20 mouse cellular contexts compared by ENCODE assay signal in genomic region chr5:76250948-76251347, GRCm38 (mm10). TPM values are rescaled to one million over a fixed set of nuclear protein-coding genes. Genes with fewer than 3 reads are reported as not detected.
DNase-seq lines count a peak whose midpoint lies in the region; ATAC-seq lines count a peak whose summit lies in the region.
"Had no signal": no experiment of that assay in that cellular context is flagged by ENCODE, and none has a peak within 500 bp of the region (broad histone marks: within the 10 kb centered on the region; RNA-seq: fewer than 3 reads in every experiment).

No protein-coding gene starts in this region.

- H3K27me3 ChIP-seq in heart, embryonic 10.5 days (ENCODE audit: insufficient read depth, poor library complexity, severe bottlenecking): no peaks in the 10 kb centered on the region
- H3K27me3 ChIP-seq in forebrain, embryonic 13.5 days: no peaks in the 10 kb centered on the region
- H3K27me3 ChIP-seq: embryonic facial prominence, embryonic 12.5 days had no signal

- intact Hi-C loops in left cerebral cortex, postnatal 4 days (cut with DNase I): no loop called here
- intact Hi-C loops in left cerebral cortex, postnatal 14 days (cut with DNase I): no loop called here

- DNase-seq in CD4-positive helper T cell, adult 2 months (ENCODE audit: low read depth, low spot score): peak; percentile 25
- DNase-seq in induced T-regulatory cell, adult 2 months (ENCODE audit: low read depth): peak; percentile 63
- no peak for DNase-seq in heart, embryonic 10.5 days (ENCODE audit: low spot score)
- DNase-seq in left cerebral cortex, postnatal 4 days: no peak
- no peak for DNase-seq in left cerebral cortex, postnatal 14 days (ENCODE audit: low spot score in 2 of 2)
- DNase-seq: adrenal gland, adult 8-10 months; adrenal gland, postnatal 14 days; adrenal gland, postnatal 36 days; B cell, adult 2 months; cerebellum, adult 11-12 months; cerebellum, adult 2 months; cerebellum, adult 9-10 months; cerebellum, postnatal 10 days; cerebellum, postnatal 25 days had no signal

- H3K27ac ChIP-seq in heart, embryonic 10.5 days: no peak overlapping the region
- H3K27ac ChIP-seq in forebrain, embryonic 13.5 days: no peak overlapping the region
- H3K27ac ChIP-seq: embryonic facial prominence, embryonic 10.5 days; embryonic facial prominence, embryonic 12.5 days had no signal

- peaks cover 4% of the 10 kb centered on the region for H3K36me3 ChIP-seq in heart, embryonic 10.5 days
- H3K36me3 ChIP-seq in forebrain, embryonic 13.5 days (ENCODE audit: poor library complexity, severe bottlenecking): peaks cover 8% of the 10 kb centered on the region; the same call in 1 of the 2 replicates

- no peak overlapping the region for H3K4me2 ChIP-seq in forebrain, embryonic 13.5 days
- H3K4me2 ChIP-seq: embryonic facial prominence, embryonic 12.5 days had no signal

- no peak overlapping the region for H3K4me3 ChIP-seq in heart, embryonic 10.5 days
- H3K4me3 ChIP-seq in forebrain, embryonic 13.5 days: no peak overlapping the region
- H3K4me3 ChIP-seq: embryonic facial prominence, embryonic 10.5 days; embryonic facial prominence, embryonic 12.5 days had no signal

- ATAC-seq in CD4-positive, CD25-positive, alpha-beta regulatory T cell, adult 4 months: peak; percentile 90
- ATAC-seq in forebrain, embryonic 13.5 days: no peak
- ATAC-seq: forebrain, embryonic 14.5 days; forebrain, embryonic 16.5 days had no signal

- no peaks in the 10 kb centered on the region for H3K9me3 ChIP-seq in heart, embryonic 10.5 days
- H3K9me3 ChIP-seq in forebrain, embryonic 13.5 days (replicated peaks): no peaks in the 10 kb centered on the region
- H3K9me3 ChIP-seq: embryonic facial prominence, embryonic 10.5 days; embryonic facial prominence, embryonic 12.5 days had no signal

- 87% methylated on average over 3 of the region's 3 CpGs for WGBS in heart, embryonic 10.5 days
- 94% methylated on average over 3 of the region's 3 CpGs for WGBS in forebrain, embryonic 13.5 days

- H3K4me1 ChIP-seq in heart, embryonic 10.5 days: no peaks in the 10 kb centered on the region
- 0 out of 2 replicates have a peak, but pooled peaks cover 5% of the 10 kb centered on the region for H3K4me1 ChIP-seq in forebrain, embryonic 13.5 days
- H3K4me1 ChIP-seq: embryonic facial prominence, embryonic 10.5 days; embryonic facial prominence, embryonic 12.5 days had no signal

- no peak overlapping the region for H3K9ac ChIP-seq in forebrain, embryonic 13.5 days
- H3K9ac ChIP-seq: embryonic facial prominence, embryonic 12.5 days had no signal

RNA-seq across cellular contexts. Expression of gene Clock, which starts 53.6 kb away (rescaled TPM):
- polyA plus RNA-seq in CD4-positive, CD25-positive, alpha-beta regulatory T cell, adult 4 months (2017; shearing (Covaris generic)): 10 to 100 TPM; 15.9 to 19.1 TPM
- 10.5 and 11.1 TPM in 2 replicates for polyA plus RNA-seq in heart, embryonic 10.5 days (2016; fragmentation: Nextera tagmentation; extraction: Ambion mirVana)
- 12.3 and 14.2 TPM in 2 replicates for polyA plus RNA-seq in forebrain, embryonic 13.5 days (2015; fragmentation: Nextera tagmentation; extraction: Ambion mirVana)
- total RNA-seq in left cerebral cortex, postnatal 4 days (2021): 10 to 100 TPM; 31.2 to 31.7 TPM
- 10 to 100 TPM; 49.2 to 54.3 TPM for total RNA-seq in left cerebral cortex, postnatal 14 days (2021)

Comparison
In these comparisons a context has a peak if more than half of its experiments do, and no peak if none do; other contexts are left out.
1. DNase-seq: peak in CD4-positive helper T cell, adult 2 months (single experiment) and induced T-regulatory cell, adult 2 months (single experiment); none in heart, embryonic 10.5 days (single experiment), left cerebral cortex, postnatal 4 days (single experiment) and left cerebral cortex, postnatal 14 days (0 of 2).